Mouse (Mus musculus): Measurements from ENCODE around the gene Spsb3. TPM values are rescaled to one million over a fixed set of nuclear protein-coding genes. Genes with fewer than 3 reads are reported as not detected.

Gene Spsb3
- total and polyA plus RNA-seq, 3 experiments = 30.2 to 34.5 TPM; not detected in 1

GRCm38 (mm10) chr17:24936259-24937237, 50.1 kb downstream of the Spsb3 start, which contains the start of gene Mapk8ip3 (continued):
- TF ChIP-seq NRF1 (IDR thresholded peaks at IDR 0.05; ENCODE audit: insufficient read depth, low read depth, low read length, poor library complexity, severe bottlenecking) (no peak), UBTF (IDR thresholded peaks at IDR 0.05; ENCODE audit: borderline replicate concordance, insufficient read depth, low read depth, low read length) (no peak), RAD21 (IDR thresholded peaks at IDR 0.05; ENCODE audit: low read depth, low read length) (peak; percentile 2; the same call in 1 of the 2 replicates), RCOR1 (IDR thresholded peaks at IDR 0.05; ENCODE audit: low read depth, low read length) (no peak), MAZ (IDR thresholded peaks at IDR 0.05; ENCODE audit: low read depth, low read length) (no peak), MYC (IDR thresholded peaks at IDR 0.05; ENCODE audit: low read depth, low read length) (no peak), BHLHE40 (IDR thresholded peaks at IDR 0.05; ENCODE audit: borderline replicate concordance, low read depth, low read length) (no peak), ZMIZ1 (IDR thresholded peaks at IDR 0.05; ENCODE audit: low read depth, low read length) (0 out of 2 replicates have a peak, but pooled peaks have one; percentile 50), TBP (IDR thresholded peaks at IDR 0.05; ENCODE audit: low read depth, low read length) (peak; percentile 63; the same call in 1 of the 2 replicates), MEF2A (IDR thresholded peaks at IDR 0.05; ENCODE audit: extremely low read depth, insufficient replicate concordance, low read depth, low read length, poor library complexity, severe bottlenecking) (no peak), ELF1 (IDR thresholded peaks at IDR 0.05; ENCODE audit: low read depth, low read length) (peak; percentile 69), MYB (IDR thresholded peaks at IDR 0.05; ENCODE audit: low read depth, low read length) (no peak), NELFE (IDR thresholded peaks at IDR 0.05; ENCODE audit: low read depth, low read length) (peak; percentile 47), USF1 (IDR thresholded peaks at IDR 0.05; ENCODE audit: low read depth, low read length) (no peak), POLR2A (IDR thresholded peaks at IDR 0.05; ENCODE audit: control insufficient read depth in 1 of 2, insufficient read depth in 1 of 2, low read depth in 1 of 2, low read length in 2 of 2, poor library complexity in 1 of 2) (peak; percentile 67 to 69), KAT2A (conservative IDR thresholded peaks at IDR 0.05; ENCODE audit: low read depth, low read length) (no peak), ZKSCAN1 (IDR thresholded peaks at IDR 0.05; ENCODE audit: low read depth, low read length) (no peak), ZC3H11A (IDR thresholded peaks at IDR 0.05; ENCODE audit: low read depth, low read length) (no peak), MAX (IDR thresholded peaks at IDR 0.05; ENCODE audit: low read length) (peak; percentile 63; the same call in 1 of the 2 replicates), USF2 (IDR thresholded peaks at IDR 0.05; ENCODE audit: borderline replicate concordance in 1 of 2, insufficient read depth in 1 of 2, low read depth in 1 of 2, low read length in 2 of 2) (no peak), SMC3 (IDR thresholded peaks at IDR 0.05; ENCODE audit: low read depth, low read length) (no peak), CHD1 (IDR thresholded peaks at IDR 0.05; ENCODE audit: low read depth, low read length) (no peak), POLR2AphosphoS5 (IDR thresholded peaks at IDR 0.05; ENCODE audit: borderline replicate concordance, low read depth, low read length) (no peak), ZNF384 (IDR thresholded peaks at IDR 0.05; ENCODE audit: low read depth, low read length) (peak; percentile 38; the same call in 1 of the 2 replicates)
